Mouse (Mus musculus) activated CD4-positive, CD25-positive, alpha-beta regulatory T cell, adult 4 months (primary cell): Measurements from ENCODE around the gene Sipa1. TPM values are rescaled to one million over a fixed set of nuclear protein-coding genes. Genes with fewer than 3 reads are reported as not detected.
A peak's percentile ranks its signal among the peaks of the same experiment; 100 is the strongest.

Source experiments
- ATAC-seq: one replicate; pipeline ENCODE4 v1.8.0; 2017
- polyA plus RNA-seq, 2 experiments: library from polyadenylated mRNA; unstranded; fragments of 100-300 nt; shearing (Covaris generic); gene quantifications; one replicate each; pipeline ENCODE4 v1.2.1; 2017

Sipa1 gene
- polyA plus RNA-seq, 2 experiments from 2014 or later, result 22.3 to 22.4 TPM

GRCm38 (mm10) chr19:5641641-5642040, 21.9 kb downstream of the Sipa1 start:
- no peak for ATAC-seq

- ATAC-seq, result no peak
Measured at GRCm38 (mm10) chr19:5641021-5641420, 22.5 kb downstream of the Sipa1 start.

GRCm38 (mm10) chr19:5640339-5640738, 23.2 kb downstream of the Sipa1 start:
- ATAC-seq, result no peak

GRCm38 (mm10) chr19:5638416-5639005, 25.0 kb downstream of the Sipa1 start:
- ATAC-seq, result no peak

GRCm38 (mm10) chr19:5637069-5638047, 26.1 kb downstream of the Sipa1 start, which contains the start of gene Rela:
TSS of gene Rela (plus strand) at chr19:5637483.
- peak; percentile 81 for ATAC-seq

GRCm38 (mm10) chr19:5636571-5637041, 26.9 kb downstream of the Sipa1 start:
- ATAC-seq, result peak; percentile 5

GRCm38 (mm10) chr19:5636036-5636570, 27.4 kb downstream of the Sipa1 start:
- ATAC-seq, result no peak

GRCm38 (mm10) chr19:5632120-5632519, 31.4 kb downstream of the Sipa1 start:
- no peak for ATAC-seq

GRCm38 (mm10) chr19:5629907-5630306, 33.6 kb downstream of the Sipa1 start:
- no peak for ATAC-seq

- no peak for ATAC-seq
Measured at GRCm38 (mm10) chr19:5625311-5625710, 38.2 kb downstream of the Sipa1 start.

GRCm38 (mm10) chr19:5621884-5622283, 41.6 kb downstream of the Sipa1 start:
- no peak for ATAC-seq

- no peak for ATAC-seq
Measured at GRCm38 (mm10) chr19:5620007-5620406, 43.5 kb downstream of the Sipa1 start.

GRCm38 (mm10) chr19:5614953-5615352, 48.6 kb downstream of the Sipa1 start:
- ATAC-seq, result no peak

- ATAC-seq, result no peak
Measured at GRCm38 (mm10) chr19:5612762-5613411, 50.6 kb downstream of the Sipa1 start.

- ATAC-seq, result no peak
Measured at GRCm38 (mm10) chr19:5611973-5612372, 51.5 kb downstream of the Sipa1 start.

- peak; percentile 83 for ATAC-seq
Measured at GRCm38 (mm10) chr19:5609547-5610404, 53.7 kb downstream of the Sipa1 start, which contains the start of gene Kat5. TSS of gene Kat5 (minus strand) at chr19:5610237.

GRCm38 (mm10) chr19:5609171-5609546, 54.3 kb downstream of the Sipa1 start:
- no peak for ATAC-seq

- no peak for ATAC-seq
Measured at GRCm38 (mm10) chr19:5608707-5609106, 54.8 kb downstream of the Sipa1 start.

- ATAC-seq, result no peak
Measured at GRCm38 (mm10) chr19:5607705-5608410, 55.6 kb downstream of the Sipa1 start.

- ATAC-seq, result no peak
Measured at GRCm38 (mm10) chr19:5606196-5606595, 57.3 kb downstream of the Sipa1 start.

GRCm38 (mm10) chr19:5605126-5605525, 58.4 kb downstream of the Sipa1 start:
- no peak for ATAC-seq
